Mouse (Mus musculus): Measurements from ENCODE around the gene Mef2d.

Gene Mef2d

DNA sequence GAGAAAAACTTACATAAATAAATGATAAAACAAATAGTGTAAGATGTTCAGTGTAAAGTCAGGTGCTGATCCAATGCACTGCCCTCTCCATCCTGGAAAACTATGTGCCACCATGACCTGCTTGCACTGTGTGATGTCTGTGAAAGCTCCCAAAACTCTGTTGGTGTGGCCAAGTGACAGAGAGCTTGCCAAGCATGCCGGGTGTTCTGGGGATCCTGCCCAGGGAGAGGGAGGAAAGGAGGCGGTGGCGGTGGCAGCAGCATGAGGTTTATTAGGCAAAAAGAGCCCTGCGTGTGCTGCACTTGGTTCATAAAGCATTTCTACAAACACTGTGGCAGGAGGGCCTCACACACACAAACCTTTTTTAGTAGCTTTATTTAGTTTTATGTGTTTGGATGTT lies 39.2 kb downstream of the Mef2d start:
- DNase-seq (ENCODE audit: low spot score), result peak; percentile 61

DNA sequence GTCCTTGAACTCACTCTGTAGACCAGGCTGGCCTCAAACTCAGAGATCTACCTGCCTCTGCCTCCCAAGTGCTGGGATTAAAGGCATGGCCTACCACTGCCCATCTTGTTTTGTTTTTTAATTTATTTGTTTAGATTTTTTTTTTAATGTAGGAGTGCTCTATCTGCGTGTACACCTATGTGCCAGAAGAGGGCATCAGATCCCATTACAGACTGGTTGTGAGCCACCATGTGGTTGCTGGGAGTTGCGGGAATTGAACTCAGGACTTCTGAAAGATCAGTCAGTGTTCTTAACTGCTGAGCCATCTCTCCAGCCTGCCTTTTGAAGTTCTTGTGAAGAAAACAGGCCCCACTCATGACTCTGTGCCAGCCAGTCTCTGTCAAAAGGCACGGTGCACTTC lies 44.3 kb downstream of the Mef2d start:
- DNase-seq (ENCODE audit: low spot score), result no peak

DNA sequence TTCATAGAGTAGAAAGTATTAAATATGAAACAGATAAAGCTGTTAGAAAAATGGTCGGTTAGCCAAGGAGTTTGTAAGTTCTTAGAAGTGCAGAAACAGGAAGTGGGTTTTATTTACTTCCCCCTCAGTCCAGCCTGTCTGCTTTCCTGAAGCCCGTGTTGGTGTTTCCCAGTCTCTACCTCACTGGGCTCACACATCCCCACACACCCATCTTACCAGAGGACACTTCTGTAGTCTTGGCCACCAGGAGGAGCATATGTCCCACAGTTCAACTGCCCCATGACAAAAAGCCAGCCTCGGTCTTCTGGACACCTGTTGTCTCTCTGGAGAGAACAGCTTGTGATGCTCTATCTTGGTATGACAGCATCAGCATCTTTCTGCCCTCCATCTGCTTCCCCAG lies 49.0 kb downstream of the Mef2d start:
- DNase-seq (ENCODE audit: low spot score), result no peak

DNA sequence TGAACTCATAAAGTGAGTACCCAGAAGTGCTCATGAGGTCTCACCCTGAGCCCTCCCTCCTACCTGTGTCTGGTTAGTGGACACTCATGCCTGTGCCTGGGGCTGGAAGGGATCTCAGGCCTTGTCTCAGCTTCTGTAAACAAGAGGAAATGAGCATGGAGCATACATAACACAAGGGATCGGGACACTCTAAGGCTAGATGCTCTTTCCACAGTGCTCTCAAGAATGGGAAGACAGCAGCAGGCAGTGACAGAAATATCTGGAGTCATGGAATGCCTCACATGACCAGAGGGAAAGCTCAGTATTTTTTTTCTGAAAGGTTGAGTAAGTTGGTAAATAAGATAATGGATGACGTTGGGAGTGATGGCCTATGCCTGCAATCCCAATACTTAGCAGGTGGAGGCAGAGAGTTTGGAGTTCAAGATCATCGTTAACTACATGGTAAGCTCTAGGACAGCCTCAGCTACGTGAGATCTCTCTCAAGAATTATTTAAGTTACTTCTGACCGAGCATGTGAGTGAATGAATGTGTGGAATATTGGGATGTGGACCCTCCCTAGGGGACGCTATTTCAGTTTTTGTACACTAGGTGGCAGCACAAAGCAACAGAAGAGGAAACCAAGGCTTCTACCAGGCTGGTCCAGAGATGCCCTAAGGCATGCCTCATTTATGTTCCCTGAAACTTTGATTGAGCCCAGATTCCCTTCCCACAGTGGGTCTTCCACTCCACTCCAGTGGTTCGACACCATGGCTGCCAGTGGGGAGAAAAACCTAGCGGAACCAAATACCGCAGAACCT lies 49.8 kb downstream of the Mef2d start:
- DNase-seq (ENCODE audit: low spot score), result peak; percentile 73

DNA sequence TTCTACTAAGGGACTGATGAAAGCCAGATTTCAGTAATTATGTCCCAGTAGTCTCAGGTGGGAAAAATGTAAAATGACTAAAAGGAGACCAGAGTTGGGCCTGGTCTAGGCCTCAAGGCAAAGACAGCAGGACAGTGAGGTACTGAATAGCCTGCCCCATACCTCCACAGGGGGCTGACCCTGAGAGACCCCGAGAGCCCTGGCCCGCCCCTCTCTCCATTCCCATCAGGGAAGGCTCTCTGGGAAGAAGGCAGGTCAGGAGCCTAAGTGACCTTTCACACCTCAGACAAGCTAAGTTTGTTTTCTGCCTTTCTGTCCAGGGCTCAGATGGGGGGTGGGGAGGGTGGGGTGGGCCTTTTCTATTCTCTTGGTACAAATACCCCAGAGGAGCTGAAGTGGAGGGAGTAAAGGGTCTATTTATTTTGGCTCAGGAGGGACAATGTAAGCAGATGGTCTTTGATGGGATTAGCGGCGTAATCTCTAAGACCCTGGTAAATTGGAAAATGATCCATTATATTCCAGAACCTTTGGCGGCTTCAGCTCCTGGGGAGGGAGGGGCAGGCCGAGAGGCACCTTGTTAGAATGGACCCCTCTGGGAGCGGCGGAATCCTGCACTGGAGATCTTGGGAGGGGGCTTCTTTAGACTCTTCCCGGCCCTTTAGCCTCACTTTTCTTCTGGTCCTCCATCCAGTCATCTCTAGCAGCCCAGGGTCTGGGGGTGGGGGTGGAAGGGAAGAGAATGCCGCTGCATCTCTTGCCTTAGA lies 55.8 kb downstream of the Mef2d start:
- no peak for DNase-seq (ENCODE audit: low spot score)

DNA sequence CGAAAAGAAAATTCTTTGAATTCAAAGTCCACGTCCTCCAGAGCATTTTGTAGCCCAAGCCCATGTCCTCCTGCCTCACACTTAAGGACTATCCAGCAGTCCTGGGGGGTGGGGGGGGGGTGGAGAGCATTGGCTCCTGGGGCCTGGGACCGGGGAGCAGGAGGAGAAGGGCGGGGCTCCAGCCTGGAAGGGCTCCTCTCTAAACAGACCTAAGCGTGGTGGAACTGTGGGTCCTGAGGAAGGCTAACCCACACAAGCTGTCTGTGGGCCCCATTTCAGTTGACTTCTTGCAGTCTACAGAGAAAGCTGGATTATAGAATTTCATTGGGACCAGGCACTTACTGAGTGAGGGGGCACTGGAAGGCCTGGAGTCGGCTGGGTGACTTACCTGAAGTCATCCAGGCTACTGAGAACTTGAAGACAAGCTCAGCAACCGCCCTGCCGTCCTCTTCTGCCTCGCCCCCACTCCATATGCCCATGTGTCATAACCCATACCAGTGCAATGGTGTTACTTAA lies 56.4 kb downstream of the Mef2d start:
- no peak for DNase-seq (ENCODE audit: low spot score)

DNA sequence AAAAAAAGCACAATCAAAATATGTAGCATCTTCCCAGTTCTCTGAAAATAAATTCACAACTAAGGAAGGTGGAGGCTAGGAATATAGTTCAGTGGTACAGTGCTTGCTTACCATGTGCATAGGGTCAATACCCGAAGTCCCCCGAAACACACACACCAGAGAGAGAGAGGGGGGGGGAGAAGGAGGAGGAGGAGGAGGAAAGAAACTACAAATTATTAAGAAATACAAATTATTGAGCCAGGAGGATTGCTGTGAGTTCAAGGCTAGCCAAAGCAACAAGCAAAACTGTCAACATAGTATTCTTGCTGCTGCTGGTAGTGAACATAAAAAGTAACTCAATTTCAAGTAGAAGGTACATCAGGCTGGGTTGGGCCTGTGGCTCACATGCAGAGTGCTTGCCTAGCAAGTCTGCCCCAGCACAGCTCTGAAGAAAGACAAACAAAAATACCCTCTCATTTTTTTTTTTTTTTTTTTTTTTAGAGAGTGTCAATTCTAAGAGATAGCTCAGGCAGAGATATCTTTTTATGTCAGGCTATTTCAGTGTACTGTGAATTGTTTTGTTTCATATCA lies 57.5 kb downstream of the Mef2d start:
- DNase-seq (ENCODE audit: low spot score), result no peak

DNA sequence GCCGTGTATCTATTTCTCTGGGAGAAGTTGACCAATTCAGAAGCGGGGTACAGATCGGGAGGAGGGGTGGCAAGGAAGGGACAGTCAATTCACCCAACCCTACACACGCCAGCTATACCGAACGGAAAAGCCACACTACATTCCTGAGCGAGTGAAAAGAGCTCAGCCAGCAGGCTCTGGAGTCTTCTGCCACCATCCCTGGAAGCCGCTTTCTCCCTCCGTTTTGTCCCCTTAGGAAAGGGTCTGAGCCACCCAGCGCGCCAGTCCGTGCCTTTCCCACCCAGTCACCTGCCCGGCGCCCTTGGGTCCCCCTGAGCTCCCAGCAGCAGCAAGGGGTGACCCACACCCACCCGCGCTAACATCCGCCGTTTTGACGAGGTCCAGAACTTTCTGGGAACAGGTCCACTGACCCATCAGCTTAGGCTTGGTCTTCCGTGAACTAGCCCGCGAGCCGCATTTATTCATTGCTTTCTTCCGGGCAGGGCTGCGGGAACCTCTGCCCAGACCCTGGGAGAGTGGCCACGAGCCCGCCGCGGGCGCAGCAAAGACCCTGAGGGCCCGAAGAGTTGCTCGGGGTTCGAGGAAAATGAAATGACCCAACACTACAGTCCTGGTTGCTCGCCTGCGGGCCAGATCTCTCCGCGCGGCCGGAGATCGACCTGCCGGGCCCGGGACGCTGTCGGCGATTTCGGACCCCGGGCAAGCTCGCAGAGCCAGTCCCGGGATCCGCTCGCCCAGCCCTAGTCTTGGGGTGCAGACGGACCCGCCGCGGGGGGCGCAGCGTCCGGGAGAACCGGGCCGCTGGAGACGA lies 58.2 kb downstream of the Mef2d start:
- DNase-seq (ENCODE audit: low spot score), result no peak

DNA sequence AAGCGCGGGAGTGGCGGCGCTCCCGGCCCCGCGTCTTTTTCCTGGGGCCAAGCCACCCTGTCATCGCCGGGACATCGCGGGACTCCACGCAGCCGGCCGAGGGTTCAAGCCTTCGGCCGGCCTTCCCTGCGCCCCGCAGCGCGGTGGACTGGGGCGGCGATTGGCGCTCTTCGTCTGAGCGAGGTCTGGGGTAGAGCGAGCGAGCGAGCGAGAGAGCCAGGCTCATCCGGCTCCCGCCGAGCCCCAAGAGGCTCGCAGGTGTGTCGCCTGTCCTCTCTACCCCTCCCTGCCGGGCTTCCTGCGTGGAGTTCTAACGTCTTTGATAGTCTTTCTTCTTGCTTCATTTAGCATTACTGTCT lies 58.8 kb downstream of the Mef2d start:
- DNase-seq (ENCODE audit: low spot score), result no peak

DNA sequence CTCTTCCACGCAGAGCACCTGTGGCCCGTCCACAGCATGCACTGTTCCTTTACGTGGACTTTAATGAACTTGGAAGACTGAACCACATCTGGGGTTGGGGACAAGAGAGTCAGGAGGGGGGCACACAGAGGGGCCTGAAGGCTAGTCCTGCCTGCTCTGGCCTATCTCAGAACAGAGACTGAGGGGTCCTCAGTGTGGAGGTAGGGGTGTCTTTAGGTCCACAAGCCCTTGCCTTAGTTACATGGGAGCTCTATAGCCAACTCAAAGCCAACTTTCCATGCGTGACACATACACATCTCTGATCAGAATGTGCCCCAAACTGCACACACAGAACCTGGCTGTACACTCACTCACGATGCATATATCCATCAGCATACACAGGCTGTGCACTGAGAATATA lies 59.5 kb downstream of the Mef2d start:
- no peak for DNase-seq (ENCODE audit: low spot score)

DNA sequence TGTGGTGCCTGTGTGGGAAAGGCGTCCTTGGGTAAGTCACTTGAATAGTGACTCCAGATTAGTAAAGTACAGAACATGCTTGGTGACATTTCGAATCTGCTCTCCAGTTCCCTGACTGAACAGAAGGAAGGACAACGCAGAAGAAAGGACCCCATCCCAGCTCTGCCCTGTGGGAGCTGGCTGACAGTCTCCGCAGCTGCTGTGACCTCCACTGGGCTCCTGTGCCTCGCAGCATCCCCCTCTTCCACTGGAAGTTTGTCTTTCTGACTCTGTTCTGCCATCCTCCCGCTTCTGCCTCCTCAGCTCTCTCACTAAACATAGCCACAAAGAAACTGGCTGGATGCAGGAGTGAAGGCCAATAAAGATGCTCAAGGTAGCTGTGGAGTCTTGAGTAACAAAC lies 60.8 kb downstream of the Mef2d start:
- DNase-seq (ENCODE audit: low spot score), result no peak

DNA sequence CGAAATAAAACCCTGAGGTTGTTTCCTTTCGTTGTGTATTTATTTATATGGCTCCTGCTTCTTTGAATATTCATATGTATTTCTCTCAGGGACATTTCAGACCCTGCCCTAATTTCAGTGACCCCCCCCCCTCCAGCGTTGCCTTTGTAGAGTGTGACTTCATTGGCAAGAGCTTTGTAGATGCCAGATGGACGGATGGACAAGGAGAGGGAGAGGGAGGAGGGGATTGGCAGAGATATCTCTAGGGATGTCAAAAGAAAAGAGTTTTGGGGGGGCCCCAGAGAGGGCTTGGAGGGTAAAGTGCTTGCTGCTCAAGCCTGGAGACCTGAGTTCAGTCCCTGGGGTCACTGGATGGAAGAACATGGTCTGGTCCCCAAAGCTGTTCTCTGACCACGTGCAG lies 61.3 kb downstream of the Mef2d start:
- no peak for DNase-seq (ENCODE audit: low spot score)

DNA sequence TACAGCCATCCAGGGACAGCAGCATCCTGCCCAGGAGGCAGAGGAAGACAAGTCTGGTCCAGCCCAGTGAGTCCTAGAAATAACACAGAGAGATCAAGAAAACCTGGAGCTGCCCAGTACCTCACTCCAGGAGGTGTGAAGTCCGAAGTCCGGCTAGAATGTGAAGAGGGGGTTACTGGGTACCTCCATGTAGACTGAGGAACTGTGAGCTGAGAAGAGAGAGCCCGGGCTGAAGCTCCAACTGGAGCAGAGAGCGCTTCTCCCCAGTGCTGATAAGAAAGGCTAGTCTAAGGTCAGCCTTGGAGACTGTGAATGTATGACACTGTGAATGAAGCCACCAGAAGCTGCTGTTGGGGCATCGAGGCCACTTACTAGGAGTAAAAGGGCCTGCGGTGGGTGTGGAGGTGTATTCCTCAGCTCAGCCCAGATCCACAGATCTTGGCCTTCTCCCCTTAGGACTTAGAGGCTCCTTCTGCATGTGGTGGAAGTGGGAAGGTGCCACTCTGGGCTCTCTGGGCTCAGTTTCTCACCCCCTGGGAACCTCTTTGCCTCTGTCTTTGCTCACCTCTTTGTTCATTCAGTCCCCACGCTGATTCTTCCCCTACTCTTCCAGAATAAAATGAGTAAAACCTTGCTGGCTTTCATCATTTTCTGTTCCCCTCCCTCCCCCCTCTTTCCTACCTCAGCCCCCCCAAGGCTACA lies 62.0 kb downstream of the Mef2d start:
- no peak for DNase-seq (ENCODE audit: low spot score)

DNA sequence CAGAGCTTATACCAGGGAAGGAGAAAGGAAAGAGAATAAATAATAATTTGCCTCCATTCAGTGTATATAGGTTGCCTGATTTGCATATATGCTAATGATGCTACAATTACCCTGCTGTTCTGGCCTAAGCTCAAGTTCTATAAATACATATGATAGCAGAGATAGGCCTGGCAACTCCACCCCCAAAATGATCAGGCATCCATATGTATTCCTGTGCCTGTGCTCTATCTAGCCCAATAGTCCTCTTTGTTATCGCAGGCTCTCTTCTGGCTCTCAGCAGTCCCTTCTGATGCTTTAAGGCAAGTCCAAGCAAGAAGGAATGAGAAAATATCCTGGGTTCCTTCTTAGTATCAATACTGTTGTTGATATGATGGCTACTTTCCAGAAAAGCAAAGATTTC lies 62.6 kb downstream of the Mef2d start:
- DNase-seq (ENCODE audit: low spot score), result no peak

DNA sequence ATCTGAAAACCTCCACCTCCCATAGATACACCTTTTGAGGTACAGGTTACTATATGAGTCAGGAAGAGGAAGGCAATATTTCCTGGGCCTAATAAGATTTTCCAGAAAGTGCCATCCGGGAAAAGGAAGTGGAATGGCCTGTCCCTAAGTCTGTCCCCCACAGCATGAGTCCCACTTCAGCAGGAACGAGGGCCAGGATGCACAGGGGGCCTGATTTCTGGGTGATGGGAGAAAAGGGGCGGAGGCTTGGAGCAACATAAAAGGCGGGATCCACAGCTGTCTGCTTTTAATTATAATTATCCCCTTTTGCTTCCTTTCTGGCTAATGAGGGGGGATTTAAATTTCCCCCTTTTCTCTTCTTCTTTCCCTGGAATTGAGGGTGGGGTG lies 63.0 kb downstream of the Mef2d start:
- no peak for DNase-seq (ENCODE audit: low spot score)

DNA sequence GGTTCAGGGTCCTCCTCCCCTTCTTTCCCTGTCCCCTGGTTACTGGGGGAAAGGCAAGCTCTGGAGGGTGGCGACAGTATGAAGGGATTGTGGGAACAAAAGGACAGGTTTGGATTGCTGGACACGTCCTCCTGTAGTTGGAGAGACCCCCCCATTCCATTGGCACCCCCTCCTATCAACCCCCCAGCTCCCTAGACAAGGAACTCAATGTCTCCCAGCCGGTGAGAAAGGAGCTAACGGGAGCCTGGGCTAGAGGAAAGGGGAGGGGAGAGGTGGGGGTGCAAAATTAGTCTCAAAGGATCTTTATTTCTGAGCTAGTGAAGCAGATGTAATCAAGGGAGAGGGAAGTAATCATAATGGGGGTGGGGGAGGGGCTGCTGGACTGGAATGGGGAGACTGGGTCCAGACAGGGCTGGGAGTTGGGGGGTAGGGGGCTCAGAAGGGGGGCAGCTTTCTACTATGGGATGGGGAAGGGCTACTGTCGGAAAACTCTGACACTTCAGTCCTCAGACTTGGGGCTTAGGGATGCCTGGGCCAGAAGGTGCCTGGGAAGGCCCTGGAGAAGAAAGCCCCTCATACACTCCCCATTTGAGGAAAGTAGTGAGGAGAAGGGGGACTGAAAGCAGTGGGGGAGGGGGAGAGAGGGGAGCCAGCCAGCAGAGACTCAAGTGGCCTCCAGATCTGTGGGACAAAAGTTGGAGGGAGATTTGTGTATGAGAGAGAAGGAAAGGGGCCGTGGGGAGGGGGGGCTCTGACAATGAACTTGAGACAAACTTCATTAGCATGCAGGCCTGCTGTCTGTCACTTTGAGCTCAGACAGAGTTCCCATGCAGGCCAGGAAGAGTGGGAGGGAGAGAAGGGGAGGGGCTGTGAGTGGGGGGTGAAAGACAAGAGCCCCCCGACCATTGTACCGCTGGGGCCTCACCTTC lies 63.7 kb downstream of the Mef2d start:
- no peak for DNase-seq (ENCODE audit: low spot score)

DNA sequence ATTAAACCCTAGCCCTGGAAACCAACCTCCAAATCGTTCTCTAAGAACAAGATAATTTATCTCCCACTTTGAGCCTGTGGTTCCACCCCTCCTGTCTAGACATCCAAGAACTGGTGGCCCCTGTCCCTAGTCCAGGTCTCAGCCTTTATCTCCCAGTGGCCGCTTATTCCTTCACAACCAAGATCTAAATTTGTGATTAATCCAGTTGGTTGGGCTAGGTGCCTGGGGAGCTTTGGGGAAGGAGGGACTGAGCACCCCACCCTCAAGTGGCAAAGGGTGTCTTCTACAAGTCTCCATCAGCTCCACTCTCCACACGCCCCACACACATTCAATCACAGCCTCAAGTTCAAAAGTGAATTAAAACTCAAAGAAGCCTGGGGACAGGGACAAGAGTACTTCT lies 64.3 kb downstream of the Mef2d start:
- DNase-seq (ENCODE audit: low spot score), result no peak

DNA sequence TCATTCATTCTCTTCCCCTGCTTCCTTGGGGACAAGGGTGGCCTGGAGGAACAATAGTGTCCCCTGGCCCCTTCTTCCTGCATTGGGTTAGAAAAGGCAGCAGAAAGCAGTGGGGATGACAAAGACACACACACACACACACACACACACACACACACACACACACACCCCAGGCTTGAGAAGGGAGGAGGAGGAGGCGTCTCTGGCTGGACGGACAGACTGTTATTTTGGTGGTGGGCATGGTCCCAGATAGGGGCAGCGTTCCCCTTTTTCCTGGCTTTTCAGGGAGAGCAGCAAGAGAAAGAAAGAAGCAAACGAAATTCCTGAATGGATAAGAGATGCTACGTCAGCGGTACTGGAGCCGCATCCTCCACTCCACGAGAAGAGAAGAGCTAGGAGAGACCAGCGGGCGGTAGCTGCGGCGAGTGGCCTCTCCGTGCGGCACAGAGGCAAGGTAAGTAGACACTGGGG lies 64.8 kb downstream of the Mef2d start:
- DNase-seq (ENCODE audit: low spot score), result no peak

DNA sequence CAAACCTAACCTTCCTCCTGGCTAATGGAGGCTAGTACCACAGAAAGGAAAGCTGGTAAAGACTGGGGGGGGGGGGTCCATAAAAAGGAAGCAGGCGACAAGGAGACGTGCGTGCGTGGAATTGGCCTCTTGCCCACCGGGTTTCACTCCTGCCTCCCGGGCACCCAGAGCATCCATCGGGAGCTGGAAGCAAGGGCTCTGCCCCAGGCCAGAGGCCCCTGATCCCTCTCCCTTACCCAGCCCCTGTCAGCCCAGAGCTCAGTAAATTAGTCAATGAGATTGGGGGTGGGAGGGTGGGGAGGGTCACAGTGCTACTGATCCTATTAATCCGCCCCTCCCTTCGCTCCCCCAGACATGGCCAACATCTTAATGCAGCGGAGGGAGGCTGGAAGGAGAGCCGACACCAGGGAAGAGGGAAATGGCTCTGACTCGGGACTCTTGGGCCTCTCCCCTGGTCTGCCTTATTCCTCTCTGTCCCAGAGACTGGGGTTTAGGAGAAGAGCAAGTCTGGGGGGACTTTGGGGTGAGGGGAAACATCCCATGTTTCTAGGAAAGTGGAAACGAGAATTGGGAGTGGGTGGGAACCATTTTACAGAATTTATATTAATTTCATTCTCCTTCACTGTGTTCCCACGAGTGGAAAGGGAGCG lies 65.4 kb downstream of the Mef2d start:
- DNase-seq (ENCODE audit: low spot score), result no peak

DNA sequence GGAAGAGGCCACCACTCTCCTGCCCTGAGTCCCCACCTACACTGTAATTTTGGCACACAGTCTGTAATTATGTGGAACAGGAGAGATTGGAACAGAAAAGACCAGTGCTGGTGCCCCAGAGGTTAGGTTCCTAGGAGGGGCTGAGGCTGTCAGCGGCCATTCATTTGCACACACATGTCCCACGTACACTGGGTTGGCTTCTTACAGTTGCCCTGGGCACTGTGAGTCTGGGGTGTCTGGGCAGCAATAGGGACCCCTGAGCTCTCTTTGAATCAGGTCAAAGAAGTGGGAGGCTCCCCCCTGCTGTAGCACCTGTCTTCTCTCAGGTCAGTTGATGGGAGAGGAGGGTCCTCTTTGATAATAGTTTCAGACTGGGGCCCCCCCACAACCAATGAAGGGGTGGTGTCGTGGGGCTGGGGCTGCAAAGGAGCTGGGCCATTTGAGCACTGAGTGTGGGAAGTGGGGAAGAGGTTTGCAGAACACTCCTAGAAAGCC lies 66.1 kb downstream of the Mef2d start:
- no peak for DNase-seq (ENCODE audit: low spot score)

All from layer of hippocampus, adult 9-10 months (tissue).